Mouse (Mus musculus): ENCODE data around the gene Anapc2. TPM values are rescaled to one million over a fixed set of nuclear protein-coding genes. Genes with fewer than 3 reads are reported as not detected.

Gene Anapc2
- polyA plus RNA-seq, 1 experiment = 25.4 TPM

DNA sequence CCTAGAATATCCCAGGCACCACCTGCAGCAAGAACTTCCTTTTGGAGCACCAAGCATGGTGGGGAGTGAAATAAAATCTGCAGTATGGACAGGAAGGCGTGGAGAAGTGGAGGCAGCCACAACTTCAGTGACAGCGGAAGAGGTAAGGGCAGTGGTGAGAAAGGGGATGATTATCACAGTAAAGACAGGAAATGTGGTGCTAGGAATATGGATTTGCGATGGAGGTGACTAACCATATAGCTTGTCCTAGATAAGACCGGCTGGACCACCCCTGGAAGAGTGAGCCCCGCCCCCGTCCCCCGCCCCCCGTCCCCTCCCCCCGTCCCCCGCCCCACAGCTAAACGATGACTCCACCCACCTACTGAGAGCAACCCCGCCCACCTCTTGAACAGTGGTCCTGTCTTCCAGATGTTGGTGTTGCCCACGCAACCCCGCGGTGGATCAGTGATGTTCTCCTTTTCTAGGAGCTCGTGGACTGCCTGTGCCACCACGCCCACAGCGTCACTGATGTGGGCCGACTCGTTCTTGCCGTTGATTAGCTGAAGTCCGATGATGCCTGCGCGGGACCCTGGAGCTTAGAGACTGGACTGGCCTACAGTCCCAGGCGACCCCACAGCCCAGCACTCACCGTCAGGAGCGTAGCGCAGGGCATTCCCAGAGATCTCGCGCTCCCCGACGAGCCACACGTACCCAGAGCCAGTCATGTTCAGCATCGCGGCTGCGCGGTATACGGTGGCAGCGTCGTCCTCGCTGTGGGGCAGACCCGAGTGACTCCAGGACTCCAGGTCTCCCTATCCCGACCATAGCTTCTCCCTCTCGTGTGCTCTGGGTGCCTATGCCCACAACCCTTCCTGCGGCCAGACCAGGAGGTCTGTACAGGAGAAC, 32.6 kb downstream of the Anapc2 start:
- no peak for TF ChIP-seq GATA1 (IDR thresholded peaks at IDR 0.05; ENCODE audit: low read length)

GRCm38 (mm10) chr2:25305587-25306359, 33.5 kb downstream of the Anapc2 start:
- no peak for TF ChIP-seq GATA1 (IDR thresholded peaks at IDR 0.05; ENCODE audit: low read length)

DNA sequence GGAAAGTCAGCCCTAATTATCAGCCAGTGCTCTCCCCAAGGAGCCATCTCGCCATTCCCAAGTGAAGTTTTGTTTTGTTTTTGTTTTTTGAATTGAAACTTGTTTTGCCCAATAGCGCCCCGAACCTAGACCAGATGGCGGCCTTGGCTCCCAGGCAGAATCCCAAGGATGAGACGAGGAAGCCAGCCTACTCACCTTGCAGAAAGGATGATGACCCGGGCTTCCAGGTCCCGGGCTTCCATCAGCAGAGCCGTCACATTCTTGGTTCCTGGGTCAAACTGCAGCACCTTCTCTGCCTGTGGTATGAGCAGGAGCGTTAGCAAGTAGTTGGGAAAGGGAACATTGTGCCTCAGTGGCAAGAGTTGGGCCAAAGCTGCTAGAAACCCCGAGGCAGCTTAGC, 37.9 kb downstream of the Anapc2 start:
- no peak for TF ChIP-seq GATA1 (IDR thresholded peaks at IDR 0.05; ENCODE audit: low read length)

- TF ChIP-seq GATA1 (IDR thresholded peaks at IDR 0.05; ENCODE audit: low read length) = no peak
These were observed 38.7 kb downstream of the Anapc2 start for GRCm38 (mm10) chr2:25310969-25311368.

GRCm38 (mm10) chr2:25311491-25311891, 39.2 kb downstream of the Anapc2 start:
- no peak for TF ChIP-seq GATA1 (IDR thresholded peaks at IDR 0.05; ENCODE audit: low read length)

DNA sequence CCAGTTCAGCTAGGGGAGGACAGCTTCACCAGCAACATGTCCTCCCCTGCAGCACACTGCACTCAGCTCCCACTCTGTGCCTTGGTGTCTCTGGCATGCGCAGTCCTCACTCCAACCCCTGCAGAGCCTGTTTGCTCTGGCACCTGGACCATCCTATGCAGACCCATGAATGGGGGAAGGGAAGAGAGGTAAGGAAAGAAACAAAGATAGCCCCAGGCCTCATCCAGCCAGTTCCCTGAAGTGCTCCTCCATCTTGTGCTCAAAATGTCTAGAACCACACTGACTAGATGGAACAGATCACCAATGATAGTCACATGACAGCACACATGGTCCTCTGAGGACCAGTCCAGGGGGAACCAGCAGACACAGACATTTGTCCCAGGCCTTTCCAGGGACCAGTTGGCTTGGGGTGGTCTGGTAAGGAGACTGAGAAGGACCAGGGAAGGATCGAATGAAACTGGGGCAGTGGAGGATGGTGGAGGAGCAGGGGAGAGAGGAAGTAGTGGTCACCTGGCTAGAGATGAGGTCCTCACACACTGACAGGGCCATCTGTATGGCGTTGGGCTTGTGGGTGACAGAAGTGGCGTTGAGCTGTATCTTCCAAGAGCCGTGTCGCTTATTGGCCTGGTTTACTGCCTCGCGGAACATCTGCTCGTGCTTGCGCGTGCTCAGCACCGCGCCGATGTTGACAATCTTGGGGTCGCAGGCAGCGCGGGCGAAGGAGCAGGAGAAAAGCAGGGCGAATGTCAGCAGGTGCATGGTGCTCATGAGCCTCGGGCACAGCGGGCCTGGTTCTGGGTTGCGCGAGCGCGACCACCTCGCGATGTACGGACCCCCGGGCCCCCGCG, 46.1 kb downstream of the Anapc2 start:
- TF ChIP-seq GATA1 (IDR thresholded peaks at IDR 0.05; ENCODE audit: low read length) = no peak

DNA sequence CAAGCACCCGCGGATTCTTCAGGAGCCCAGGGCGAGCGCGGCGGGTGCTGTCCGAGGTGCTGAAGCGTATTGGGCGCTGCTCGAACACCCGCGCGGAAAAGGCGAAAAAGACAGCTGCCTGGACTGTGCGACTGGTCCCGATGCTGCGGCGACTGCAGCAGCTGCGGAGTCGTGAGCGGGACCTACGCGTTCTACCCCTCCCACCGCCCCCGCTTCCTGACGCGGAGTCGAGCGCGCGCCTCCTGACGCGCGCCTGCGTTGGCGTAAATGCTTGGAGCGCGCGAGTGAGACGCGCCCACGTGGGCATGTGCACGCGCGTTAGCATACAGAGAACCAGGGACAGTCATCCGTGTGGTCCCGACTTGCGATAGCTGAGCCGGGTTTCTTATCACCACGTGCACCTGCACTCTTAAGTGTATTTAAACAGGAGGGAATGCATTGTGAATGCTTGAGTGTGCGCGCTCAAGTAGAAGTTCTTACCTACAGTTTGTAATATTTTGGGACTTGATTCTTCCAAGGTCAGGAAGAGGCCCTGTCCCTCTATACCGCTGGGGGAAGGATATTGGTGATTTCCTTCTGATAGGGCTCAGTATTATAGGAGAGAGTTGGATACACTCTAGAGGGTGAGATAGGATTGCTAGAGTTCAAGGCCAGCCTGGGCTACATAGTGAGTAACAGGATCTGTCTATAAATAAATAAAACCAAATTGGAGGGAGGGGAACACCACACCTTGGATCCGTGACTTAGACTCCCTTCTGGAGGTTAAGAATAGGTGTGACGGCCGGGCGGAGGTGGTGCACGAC, 46.9 kb downstream of the Anapc2 start, which contains the start of gene Grin1:
TSS of gene Grin1 (minus strand) at position 217 of the 803 bp plus-strand sequence.
- no peak for TF ChIP-seq GATA1 (IDR thresholded peaks at IDR 0.05; ENCODE audit: low read length)

GRCm38 (mm10) chr2:25320084-25320483, 47.8 kb downstream of the Anapc2 start:
- no peak for TF ChIP-seq GATA1 (IDR thresholded peaks at IDR 0.05; ENCODE audit: low read length)

- no peak for TF ChIP-seq GATA1 (IDR thresholded peaks at IDR 0.05; ENCODE audit: low read length)
These were observed 53.8 kb downstream of the Anapc2 start for GRCm38 (mm10) chr2:25326036-25326435.

GRCm38 (mm10) chr2:25328440-25328839, 56.2 kb downstream of the Anapc2 start:
- TF ChIP-seq GATA1 (IDR thresholded peaks at IDR 0.05; ENCODE audit: low read length) = no peak

DNA sequence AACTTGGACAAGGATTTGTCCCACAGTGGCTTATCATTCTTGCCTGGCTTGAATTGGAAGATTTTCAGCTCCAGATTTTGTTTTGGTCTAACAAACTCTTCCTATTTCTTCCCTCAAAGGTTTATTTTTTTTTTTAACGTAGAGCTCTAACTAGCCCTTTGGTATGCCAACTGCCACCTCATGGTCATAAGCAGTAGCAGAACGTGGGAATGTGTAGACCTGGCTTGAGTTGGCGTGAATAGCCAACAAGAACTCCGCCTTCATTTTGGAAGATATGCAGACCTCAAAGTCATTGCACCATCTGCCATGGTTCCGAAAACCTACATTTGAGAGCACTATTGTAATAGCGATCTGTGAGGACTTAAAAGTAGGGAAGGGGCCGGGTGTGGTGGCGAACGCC, 59.2 kb downstream of the Anapc2 start:
- TF ChIP-seq GATA1 (IDR thresholded peaks at IDR 0.05; ENCODE audit: low read length) = no peak

DNA sequence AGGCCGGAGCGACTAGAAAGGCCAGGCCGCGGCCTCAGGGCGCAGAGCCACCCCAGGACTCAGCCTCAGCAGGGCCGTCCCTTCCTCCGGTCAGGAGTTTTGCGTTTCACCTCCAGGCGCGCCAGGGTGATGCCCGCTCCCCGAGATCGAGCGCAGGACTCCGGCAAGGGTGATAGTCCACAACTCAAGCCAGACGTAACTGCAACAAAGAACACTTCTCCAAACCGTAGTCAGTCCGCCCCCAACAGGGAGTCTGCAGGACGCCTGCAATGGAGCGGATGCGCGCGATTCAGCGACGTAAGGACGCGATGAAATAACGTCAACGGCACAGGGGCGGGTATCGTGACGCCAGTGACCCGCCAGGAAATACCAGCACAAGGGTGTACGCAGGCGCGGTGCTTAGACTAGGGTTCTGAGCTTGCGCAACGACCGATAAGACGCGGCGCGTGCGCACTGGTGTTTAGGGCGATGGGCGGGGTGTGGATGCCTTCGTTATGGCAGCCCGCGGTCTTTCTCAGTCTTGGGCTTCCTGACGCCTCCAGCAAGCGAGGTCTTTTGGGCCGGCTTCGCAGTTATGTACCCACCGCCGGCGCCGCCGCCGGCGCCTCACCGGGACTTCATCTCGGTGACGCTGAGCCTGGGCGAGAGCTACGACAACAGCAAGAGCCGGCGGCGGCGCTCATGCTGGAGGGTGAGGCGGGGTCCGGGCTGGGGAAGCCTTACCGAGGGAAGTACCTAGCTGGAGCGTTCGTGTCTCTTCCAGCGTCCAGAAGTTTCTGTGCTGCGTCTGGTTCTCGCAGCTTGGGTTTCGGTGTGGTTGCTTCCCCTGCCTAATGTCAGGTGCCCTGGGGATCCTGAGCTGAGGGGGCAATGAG, 60.2 kb downstream of the Anapc2 start, which contains the start of gene Man1b1:
TSS of gene Man1b1 (plus strand) at position 53 of the 875 bp plus-strand sequence.
- TF ChIP-seq GATA1 (IDR thresholded peaks at IDR 0.05; ENCODE audit: low read length) = no peak

DNA sequence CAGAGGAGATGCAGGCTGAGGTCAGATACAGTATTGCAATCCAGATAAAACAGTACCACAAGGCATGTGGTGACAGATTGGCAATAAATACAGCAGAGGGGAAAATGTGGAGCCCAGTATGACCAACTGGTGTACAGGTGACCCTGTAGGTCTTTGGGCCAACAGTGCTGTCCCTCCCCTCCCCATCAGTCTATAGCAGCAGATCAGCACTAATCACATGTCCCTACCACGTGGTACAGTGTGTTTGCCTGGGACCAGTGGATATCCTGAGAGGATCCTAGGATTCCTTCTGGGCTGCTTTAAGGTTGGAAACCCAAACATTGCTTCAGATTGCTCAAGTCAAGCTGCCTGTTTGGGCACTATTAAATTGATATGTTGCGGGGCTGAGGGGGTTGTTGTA, 61.3 kb downstream of the Anapc2 start:
- TF ChIP-seq GATA1 (IDR thresholded peaks at IDR 0.05; ENCODE audit: low read length) = no peak

Other genes starting within 250 kb of the Anapc2 start
- gene Nsmf, start 218.1 kb upstream of the Anapc2 start, polyA plus RNA-seq (2012) = 51.6 and 56.3 TPM in 2 replicates
- not detected in 2 replicates for gene Entpd8, start 192.2 kb upstream of the Anapc2 start, polyA plus RNA-seq (2012)
- gene Noxa1, start 177.3 kb upstream of the Anapc2 start, polyA plus RNA-seq (2012) = 0.06 and 0.18 TPM in 2 replicates
- not detected in 2 replicates for gene Nrarp, start 91.7 kb upstream of the Anapc2 start, polyA plus RNA-seq (2012)
- 9.9 and 11.1 TPM in 2 replicates for gene Tor4a, start 75.6 kb upstream of the Anapc2 start, polyA plus RNA-seq (2012)
- 26.4 and 34.1 TPM in 2 replicates for gene Nelfb, start 61.0 kb upstream of the Anapc2 start, polyA plus RNA-seq (2012)
- not detected in 2 replicates for gene Stpg3, start 57.8 kb upstream of the Anapc2 start, polyA plus RNA-seq (2012)
- 0.09 TPM in 1 of 2 replicates, not detected in the other for gene Fam166a, start 53.7 kb upstream of the Anapc2 start, polyA plus RNA-seq (2012)
- 462 and 587 TPM in 2 replicates for gene Tubb4b, start 47.8 kb upstream of the Anapc2 start, polyA plus RNA-seq (2012)
- gene Slc34a3, start 38.1 kb upstream of the Anapc2 start, polyA plus RNA-seq (2012) = not detected in 2 replicates
- 0.04 and 0.10 TPM in 2 replicates for gene Rnf224, start 35.7 kb upstream of the Anapc2 start, polyA plus RNA-seq (2012)
- gene Rnf208, start 30.2 kb upstream of the Anapc2 start, polyA plus RNA-seq (2012) = 23.1 and 29.3 TPM in 2 replicates
- gene Cysrt1, start 30.0 kb upstream of the Anapc2 start, polyA plus RNA-seq (2012) = not detected in 2 replicates
- gene AL732309.1, start 25.6 kb upstream of the Anapc2 start, polyA plus RNA-seq (2012) = 0.97 and 2.3 TPM in 2 replicates
- gene Tmem203, start 17.0 kb upstream of the Anapc2 start, polyA plus RNA-seq (2012) = 11.3 and 16.5 TPM in 2 replicates
- gene Tprn, start 9.9 kb upstream of the Anapc2 start, polyA plus RNA-seq (2012) = 56.1 and 69.7 TPM in 2 replicates
- gene Ssna1, start within 50 bp of the Anapc2 start, polyA plus RNA-seq (2012) = 196 and 198 TPM in 2 replicates
- not detected in 2 replicates for gene Tmem210, start 15.7 kb downstream of the Anapc2 start, polyA plus RNA-seq (2012)
- not detected in 2 replicates for gene Lrrc26, start 17.4 kb downstream of the Anapc2 start, polyA plus RNA-seq (2012)
- gene Grin1, start 46.7 kb downstream of the Anapc2 start, polyA plus RNA-seq (2012) = 0.09 and 0.18 TPM in 2 replicates
- 18.5 and 26.0 TPM in 2 replicates for gene Man1b1, start 59.9 kb downstream of the Anapc2 start, polyA plus RNA-seq (2012)
- gene Dpp7, start 83.9 kb downstream of the Anapc2 start, polyA plus RNA-seq (2012) = 5.0 and 7.6 TPM in 2 replicates
- 36.3 and 46.3 TPM in 2 replicates for gene Uap1l1, start 93.2 kb downstream of the Anapc2 start, polyA plus RNA-seq (2012)
- 139 and 187 TPM in 2 replicates for gene Sapcd2, start 99.8 kb downstream of the Anapc2 start, polyA plus RNA-seq (2012)
- not detected in 2 replicates for gene Entpd2, start 123.4 kb downstream of the Anapc2 start, polyA plus RNA-seq (2012)
- gene Npdc1, start 126.9 kb downstream of the Anapc2 start, polyA plus RNA-seq (2012) = not detected in 2 replicates
- gene Fut7, start 150.8 kb downstream of the Anapc2 start, polyA plus RNA-seq (2012) = not detected in 2 replicates
- 9.2 and 9.9 TPM in 2 replicates for gene Abca2, start 156.2 kb downstream of the Anapc2 start, polyA plus RNA-seq (2012)
- gene Clic3, start 184.4 kb downstream of the Anapc2 start, polyA plus RNA-seq (2012) = not detected in 2 replicates
- 39.7 and 40.3 TPM in 2 replicates for gene Paxx, start 188.6 kb downstream of the Anapc2 start, polyA plus RNA-seq (2012)
- not detected in 2 replicates for gene Ptgds, start 197.6 kb downstream of the Anapc2 start, polyA plus RNA-seq (2012)
- gene Lcn12, start 221.4 kb downstream of the Anapc2 start, polyA plus RNA-seq (2012) = not detected in 2 replicates
- gene Fbxw5, start 228.3 kb downstream of the Anapc2 start, polyA plus RNA-seq (2012) = 25.8 and 49.8 TPM in 2 replicates
- gene C8g, start 229.2 kb downstream of the Anapc2 start, polyA plus RNA-seq (2012) = 0.08 and 0.18 TPM in 2 replicates